Mouse (Mus musculus): ENCODE results near the gene Tgif2.
"Not testable (repeated sequence)": the region's sequence is repeated elsewhere in the genome, so short reads cannot be mapped to it uniquely, and the experiment has no call there.

The Tgif2 gene

GRCm38 (mm10) chr2:156839319-156840191 lies at the start of gene Tgif2:
TSS of gene Tgif2 (plus strand) at chr2:156840007.
- DNase-seq, result peak; percentile 46 to 60

- DNase-seq, result no peak
Measured at GRCm38 (mm10) chr2:156798516-156798915, 41.3 kb upstream of the Tgif2 start.

- DNase-seq, result no peak
Measured at GRCm38 (mm10) chr2:156801045-156801444, 38.8 kb upstream of the Tgif2 start.

- DNase-seq, result peak in 1 of 2 experiments; percentile 11
Measured at GRCm38 (mm10) chr2:156802116-156802515, 37.7 kb upstream of the Tgif2 start.

GRCm38 (mm10) chr2:156803698-156804372 lies 36.0 kb upstream of the Tgif2 start:
- DNase-seq, result no peak

- no peak for DNase-seq
Measured at GRCm38 (mm10) chr2:156804589-156804988, 35.2 kb upstream of the Tgif2 start.

- no peak for DNase-seq
Measured at GRCm38 (mm10) chr2:156806886-156807285, 32.9 kb upstream of the Tgif2 start.

- DNase-seq, result peak; percentile 48 to 68
Measured at GRCm38 (mm10) chr2:156809579-156809978, 30.2 kb upstream of the Tgif2 start.

- DNase-seq, result peak in 1 of 2 experiments; percentile 18
Measured at GRCm38 (mm10) chr2:156810716-156811115, 29.1 kb upstream of the Tgif2 start.

GRCm38 (mm10) chr2:156811556-156811955 lies 28.3 kb upstream of the Tgif2 start:
- DNase-seq, result no peak

- DNase-seq, result no peak
Measured at GRCm38 (mm10) chr2:156814344-156814801, 25.4 kb upstream of the Tgif2 start.

GRCm38 (mm10) chr2:156814893-156815292 lies 24.9 kb upstream of the Tgif2 start:
- no peak for DNase-seq

GRCm38 (mm10) chr2:156815412-156815811 lies 24.4 kb upstream of the Tgif2 start:
- DNase-seq, result no peak

- no peak for DNase-seq
Measured at GRCm38 (mm10) chr2:156816116-156816515, 23.7 kb upstream of the Tgif2 start.

GRCm38 (mm10) chr2:156825128-156825527 lies 14.7 kb upstream of the Tgif2 start:
- DNase-seq, result not testable (repeated sequence)

GRCm38 (mm10) chr2:156834336-156834735 lies 5.5 kb upstream of the Tgif2 start:
- no peak for DNase-seq

- no peak for DNase-seq
Measured at GRCm38 (mm10) chr2:156838839-156839238, 968 bp upstream of the Tgif2 start.

- DNase-seq, result peak in 1 of 2 experiments; percentile 24
Measured at GRCm38 (mm10) chr2:156840301-156841027, 657 bp downstream of the Tgif2 start.

- peak; percentile 38 to 41 for DNase-seq
Measured at GRCm38 (mm10) chr2:156841028-156841840, 1.4 kb downstream of the Tgif2 start.

- peak; percentile 26 to 36 for DNase-seq
Measured at GRCm38 (mm10) chr2:156841841-156842706, 2.3 kb downstream of the Tgif2 start.

GRCm38 (mm10) chr2:156842711-156843110 lies 2.9 kb downstream of the Tgif2 start:
- no peak for DNase-seq
